In the genomic region with DNA sequence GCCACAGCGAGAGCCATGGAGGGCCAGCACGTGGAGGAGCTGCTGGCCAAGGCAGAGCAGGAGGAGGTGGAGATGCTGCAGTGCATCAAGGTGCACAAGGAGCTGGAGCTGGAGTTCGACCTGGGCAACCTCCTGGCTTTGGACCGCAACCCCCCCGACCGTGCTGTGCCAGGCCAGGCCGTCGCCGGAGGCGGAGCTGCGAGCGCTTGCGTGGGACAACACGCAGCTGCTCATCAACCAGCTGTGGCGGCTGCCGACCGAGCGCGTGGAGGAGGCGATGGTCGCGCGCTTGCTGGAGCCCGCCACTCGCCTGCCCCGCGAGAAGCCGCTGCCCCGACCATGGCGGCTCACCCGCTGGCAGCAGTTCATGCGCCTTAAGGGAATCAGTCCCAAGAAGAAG, we compare ENCODE assay signal across 11 mouse cellular contexts. TPM values are rescaled to one million over a fixed set of nuclear protein-coding genes. Genes with fewer than 3 reads are reported as not detected.
DNase-seq lines count a peak whose midpoint lies in the region; ATAC-seq and TF ChIP-seq lines count a peak whose summit lies in the region.
"Not testable (repeated sequence)": the region's sequence is repeated elsewhere in the genome, so short reads cannot be mapped to it uniquely, and the experiment has no call there.
"Had no signal": no experiment of that assay in that cellular context is flagged by ENCODE, and none has a peak within 500 bp of the region (broad histone marks: within the 10 kb centered on the region; RNA-seq: fewer than 3 reads in every experiment).

No protein-coding gene starts in this region.

- not testable (repeated sequence) for H3K4me1 ChIP-seq in embryonic facial prominence, embryonic 15.5 days; heart, embryonic 12.5 days (replicated peaks); intestine, embryonic 14.5 days (replicated peaks; ENCODE audit: control insufficient read depth, insufficient read depth, low read length); limb, embryonic 14.5 days (ENCODE audit: control insufficient read depth, insufficient read depth, low read length); midbrain, embryonic 16.5 days (ENCODE audit: control insufficient read depth, insufficient read depth, low read length)

- not testable (repeated sequence) for H3K9me3 ChIP-seq in embryonic facial prominence, embryonic 15.5 days (replicated peaks); heart, embryonic 12.5 days (replicated peaks); intestine, embryonic 14.5 days (ENCODE audit: control insufficient read depth, low read length); limb, embryonic 14.5 days (ENCODE audit: control insufficient read depth, low read length); midbrain, embryonic 16.5 days (replicated peaks; ENCODE audit: control insufficient read depth, low read length, poor library complexity, severe bottlenecking)

- not testable (repeated sequence) for H3K27me3 ChIP-seq in embryonic facial prominence, embryonic 15.5 days; intestine, embryonic 14.5 days (replicated peaks; ENCODE audit: control insufficient read depth, insufficient read depth, low read length); limb, embryonic 14.5 days (ENCODE audit: control insufficient read depth, insufficient read depth, low read length); midbrain, embryonic 16.5 days (ENCODE audit: control insufficient read depth, insufficient read depth, low read depth, low read length)
- H3K27me3 ChIP-seq in heart, embryonic 12.5 days (replicated peaks) = peaks cover 11% of the 10 kb centered on the region

- 36% methylated on average over 32 of the region's 32 CpGs for WGBS in embryonic facial prominence, embryonic 15.5 days
- whole genome bisulfite sequencing in heart, embryonic 12.5 days = 23% methylated on average over 32 of the region's 32 CpGs
- WGBS in intestine, embryonic 14.5 days = 22% methylated on average over 30 of the region's 32 CpGs
- WGBS in limb, embryonic 14.5 days = 31% methylated on average over 25 of the region's 32 CpGs
- WGBS in midbrain, embryonic 16.5 days = 35% methylated on average over 30 of the region's 32 CpGs

- not testable (repeated sequence) for H3K36me3 ChIP-seq in embryonic facial prominence, embryonic 15.5 days; heart, embryonic 12.5 days; intestine, embryonic 14.5 days (ENCODE audit: control insufficient read depth, insufficient read depth, low read length); limb, embryonic 14.5 days (ENCODE audit: control insufficient read depth, insufficient read depth, low read length); midbrain, embryonic 16.5 days (ENCODE audit: control insufficient read depth, insufficient read depth, low read length)

- not testable (repeated sequence) for H3K4me2 ChIP-seq in embryonic facial prominence, embryonic 15.5 days (replicated peaks); limb, embryonic 14.5 days (replicated peaks; ENCODE audit: low read depth, low read length, severe bottlenecking)
- H3K4me2 ChIP-seq in heart, embryonic 12.5 days = peak overlapping the region; percentile 60
- peak overlapping the region; percentile 30 for H3K4me2 ChIP-seq in intestine, embryonic 14.5 days (ENCODE audit: low read length)
- H3K4me2 ChIP-seq in midbrain, embryonic 16.5 days (ENCODE audit: low read length) = peak overlapping the region; percentile 45

- TF ChIP-seq POLR2A in limb, embryonic 14.5 days (IDR thresholded peaks at IDR 0.05; ENCODE audit: borderline replicate concordance, extremely low read depth, insufficient read depth, insufficient read length) = not testable (repeated sequence)

- not testable (repeated sequence) for H3K4me3 ChIP-seq in embryonic facial prominence, embryonic 15.5 days (replicated peaks); limb, embryonic 14.5 days (replicated peaks; ENCODE audit: low read length)
- peak overlapping the region; percentile 34 for H3K4me3 ChIP-seq in heart, embryonic 12.5 days
- H3K4me3 ChIP-seq in intestine, embryonic 14.5 days (ENCODE audit: low read depth, low read length) = 0 out of 2 replicates have a peak overlapping the region, but pooled peaks have one; percentile 11
- H3K4me3 ChIP-seq in midbrain, embryonic 16.5 days (ENCODE audit: low read depth, low read length) = peak overlapping the region; percentile 22

- 0 out of 2 replicates have a peak, but pooled peaks have one; percentile 34 for ATAC-seq in embryonic facial prominence, embryonic 15.5 days (ENCODE audit: insufficient number of reproducible peaks, low FRiP score, low TSS enrichment, low read depth)
- ATAC-seq in heart, embryonic 12.5 days (ENCODE audit: insufficient number of reproducible peaks, low FRiP score); limb, embryonic 14.5 days (ENCODE audit: low FRiP score, low read depth): not testable (repeated sequence)
- ATAC-seq in intestine, embryonic 14.5 days (replicated peaks; ENCODE audit: low FRiP score, low TSS enrichment, low read depth) = peak; percentile 40; the same call in 1 of the 2 replicates
- ATAC-seq in midbrain, embryonic 16.5 days = peak; percentile 71

- H3K27ac ChIP-seq in embryonic facial prominence, embryonic 15.5 days (replicated peaks); heart, embryonic 12.5 days (ENCODE audit: poor library complexity, severe bottlenecking); intestine, embryonic 14.5 days (ENCODE audit: low read depth); limb, embryonic 14.5 days (replicated peaks; ENCODE audit: low read depth, low read length); midbrain, embryonic 16.5 days (ENCODE audit: low read length): not testable (repeated sequence)

- H3K9ac ChIP-seq in embryonic facial prominence, embryonic 15.5 days; heart, embryonic 12.5 days; intestine, embryonic 14.5 days (ENCODE audit: low read length); limb, embryonic 14.5 days (ENCODE audit: low read depth, low read length, severe bottlenecking); midbrain, embryonic 16.5 days (ENCODE audit: low read depth, low read length): not testable (repeated sequence)

- peak; percentile 45 for DNase-seq in brain, adult 2 months (ENCODE audit: low read depth, low spot score)
- peak; percentile 51 for DNase-seq in intestine, embryonic 14.5 days (ENCODE audit: low spot score)
- peak; percentile 2 for DNase-seq in limb, embryonic 14.5 days (ENCODE audit: low spot score)
- peak; percentile 32 for DNase-seq in retina, embryonic 14.5 days (ENCODE audit: low spot score)

RNA-seq across cellular contexts. Expression of gene Gm21671, which starts 2.4 kb away (rescaled TPM):
- 0.09 and 0.20 TPM in 2 replicates for polyA plus RNA-seq in embryonic facial prominence, embryonic 15.5 days (2015; fragmentation: Nextera tagmentation; extraction: Ambion mirVana)
- 0.14 TPM in 1 of 2 replicates, not detected in the other for polyA plus RNA-seq in heart, embryonic 12.5 days (2016; fragmentation: Nextera tagmentation; extraction: Ambion mirVana)
- 0.11 TPM in 1 of 2 replicates, not detected in the other for polyA plus RNA-seq in intestine, embryonic 14.5 days (2014; fragmentation: Nextera tagmentation; extraction: Ambion mirVana)
- polyA plus RNA-seq in limb, embryonic 14.5 days (2012; rRNA removed) = 0.03 TPM in 1 of 2 replicates, not detected in the other
- polyA plus RNA-seq in limb, embryonic 14.5 days (2014; fragmentation: Nextera tagmentation; extraction: Ambion mirVana) = 0.12 TPM in 1 of 2 replicates, not detected in the other
- polyA plus RNA-seq in midbrain, embryonic 16.5 days (2015; fragmentation: Nextera tagmentation; extraction: Ambion mirVana) = 0.25 and 0.27 TPM in 2 replicates
- polyA plus RNA-seq: erythroblast, embryonic 14.5 days; lung, embryonic 16.5 days; small intestine, adult 2 months; thymus, postnatal 0 days had no signal

RNA-seq across cellular contexts. Expression of gene Gm21663, which starts 14.4 kb away (rescaled TPM):
- 0.16 and 0.23 TPM in 2 replicates for polyA plus RNA-seq in embryonic facial prominence, embryonic 15.5 days (2015; fragmentation: Nextera tagmentation; extraction: Ambion mirVana)
- polyA plus RNA-seq in heart, embryonic 12.5 days (2016; fragmentation: Nextera tagmentation; extraction: Ambion mirVana) = 0.24 and 0.27 TPM in 2 replicates
- 0.05 TPM in 1 of 2 replicates, not detected in the other for polyA plus RNA-seq in intestine, embryonic 14.5 days (2014; fragmentation: Nextera tagmentation; extraction: Ambion mirVana)
- polyA plus RNA-seq in limb, embryonic 14.5 days (2012; rRNA removed) = not detected in 2 replicates
- polyA plus RNA-seq in limb, embryonic 14.5 days (2014; fragmentation: Nextera tagmentation; extraction: Ambion mirVana) = 0.19 TPM in 1 of 2 replicates, not detected in the other
- polyA plus RNA-seq in midbrain, embryonic 16.5 days (2015; fragmentation: Nextera tagmentation; extraction: Ambion mirVana) = 0.09 TPM in 1 of 2 replicates, not detected in the other
- polyA plus RNA-seq: erythroblast, embryonic 14.5 days; lung, embryonic 16.5 days; small intestine, adult 2 months; thymus, postnatal 0 days had no signal

RNA-seq across cellular contexts. Expression of gene Gm21680, which starts 15.9 kb away (rescaled TPM):
- polyA plus RNA-seq in embryonic facial prominence, embryonic 15.5 days (2015; fragmentation: Nextera tagmentation; extraction: Ambion mirVana) = 0.17 and 0.20 TPM in 2 replicates
- 0.09 and 0.17 TPM in 2 replicates for polyA plus RNA-seq in heart, embryonic 12.5 days (2016; fragmentation: Nextera tagmentation; extraction: Ambion mirVana)
- not detected in 2 replicates for polyA plus RNA-seq in intestine, embryonic 14.5 days (2014; fragmentation: Nextera tagmentation; extraction: Ambion mirVana)
- not detected in 2 replicates for polyA plus RNA-seq in limb, embryonic 14.5 days (2012; rRNA removed)
- polyA plus RNA-seq in limb, embryonic 14.5 days (2014; fragmentation: Nextera tagmentation; extraction: Ambion mirVana) = 0.12 and 0.18 TPM in 2 replicates
- 0.17 and 0.43 TPM in 2 replicates for polyA plus RNA-seq in midbrain, embryonic 16.5 days (2015; fragmentation: Nextera tagmentation; extraction: Ambion mirVana)
- polyA plus RNA-seq: erythroblast, embryonic 14.5 days; lung, embryonic 16.5 days; small intestine, adult 2 months; thymus, postnatal 0 days had no signal

RNA-seq across cellular contexts. Expression of gene Gm21698, which starts 31.8 kb away (rescaled TPM):
- 0.25 and 0.29 TPM in 2 replicates for polyA plus RNA-seq in embryonic facial prominence, embryonic 15.5 days (2015; fragmentation: Nextera tagmentation; extraction: Ambion mirVana)
- polyA plus RNA-seq in heart, embryonic 12.5 days (2016; fragmentation: Nextera tagmentation; extraction: Ambion mirVana) = 0.13 and 0.22 TPM in 2 replicates
- 0.39 TPM in 1 of 2 replicates, not detected in the other for polyA plus RNA-seq in intestine, embryonic 14.5 days (2014; fragmentation: Nextera tagmentation; extraction: Ambion mirVana)
- polyA plus RNA-seq in limb, embryonic 14.5 days (2012; rRNA removed) = not detected in 2 replicates
- polyA plus RNA-seq in limb, embryonic 14.5 days (2014; fragmentation: Nextera tagmentation; extraction: Ambion mirVana) = 0.07 and 0.12 TPM in 2 replicates
- 0.20 and 0.30 TPM in 2 replicates for polyA plus RNA-seq in midbrain, embryonic 16.5 days (2015; fragmentation: Nextera tagmentation; extraction: Ambion mirVana)
- polyA plus RNA-seq: erythroblast, embryonic 14.5 days; lung, embryonic 16.5 days; small intestine, adult 2 months; thymus, postnatal 0 days had no signal

RNA-seq across cellular contexts. Expression of gene Gm1979, which starts 48.0 kb away (rescaled TPM):
- polyA plus RNA-seq in embryonic facial prominence, embryonic 15.5 days (2015; fragmentation: Nextera tagmentation; extraction: Ambion mirVana) = 0.21 and 0.26 TPM in 2 replicates
- polyA plus RNA-seq in heart, embryonic 12.5 days (2016; fragmentation: Nextera tagmentation; extraction: Ambion mirVana) = 0.54 TPM in 1 of 2 replicates, not detected in the other
- polyA plus RNA-seq in intestine, embryonic 14.5 days (2014; fragmentation: Nextera tagmentation; extraction: Ambion mirVana) = not detected in 2 replicates
- polyA plus RNA-seq in limb, embryonic 14.5 days (2012; rRNA removed) = not detected in 2 replicates
- polyA plus RNA-seq in limb, embryonic 14.5 days (2014; fragmentation: Nextera tagmentation; extraction: Ambion mirVana) = 0.15 and 0.30 TPM in 2 replicates
- 0.29 and 0.36 TPM in 2 replicates for polyA plus RNA-seq in midbrain, embryonic 16.5 days (2015; fragmentation: Nextera tagmentation; extraction: Ambion mirVana)
- polyA plus RNA-seq: erythroblast, embryonic 14.5 days; lung, embryonic 16.5 days; small intestine, adult 2 months had no signal
